Mouse (Mus musculus): ENCODE results near the gene Kcnn4.

Gene Kcnn4

DNA sequence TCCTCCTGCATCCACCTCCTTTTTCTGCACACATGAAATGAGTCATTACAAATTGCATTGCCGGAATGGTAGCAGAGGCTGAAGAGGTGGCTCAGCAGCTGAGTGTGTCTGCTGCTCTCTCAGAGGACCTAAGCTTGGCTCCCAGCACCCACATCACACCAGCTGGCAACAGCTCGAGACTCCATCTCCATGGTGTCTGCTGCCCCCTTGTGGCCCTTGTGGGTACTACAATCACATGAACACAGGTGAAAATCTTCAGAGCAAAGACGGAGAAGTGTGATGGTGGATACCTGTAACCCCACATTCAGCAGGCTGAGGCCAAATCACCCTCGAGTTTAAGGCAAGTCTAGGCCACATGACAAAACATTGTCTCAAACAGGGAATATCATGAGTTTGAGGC, 12.2 kb upstream of the Kcnn4 start:
- no peak for TF ChIP-seq GATA4 (IDR thresholded peaks at IDR 0.05; ENCODE audit: insufficient replicate concordance, low read length)

- no peak for TF ChIP-seq GATA4 (IDR thresholded peaks at IDR 0.05; ENCODE audit: insufficient replicate concordance, low read length)
These were observed 10.8 kb upstream of the Kcnn4 start for GRCm38 (mm10) chr7:24359269-24359668.

- no peak for TF ChIP-seq GATA4 (IDR thresholded peaks at IDR 0.05; ENCODE audit: insufficient replicate concordance, low read length)
These were observed 9.1 kb upstream of the Kcnn4 start for GRCm38 (mm10) chr7:24361001-24361400.

DNA sequence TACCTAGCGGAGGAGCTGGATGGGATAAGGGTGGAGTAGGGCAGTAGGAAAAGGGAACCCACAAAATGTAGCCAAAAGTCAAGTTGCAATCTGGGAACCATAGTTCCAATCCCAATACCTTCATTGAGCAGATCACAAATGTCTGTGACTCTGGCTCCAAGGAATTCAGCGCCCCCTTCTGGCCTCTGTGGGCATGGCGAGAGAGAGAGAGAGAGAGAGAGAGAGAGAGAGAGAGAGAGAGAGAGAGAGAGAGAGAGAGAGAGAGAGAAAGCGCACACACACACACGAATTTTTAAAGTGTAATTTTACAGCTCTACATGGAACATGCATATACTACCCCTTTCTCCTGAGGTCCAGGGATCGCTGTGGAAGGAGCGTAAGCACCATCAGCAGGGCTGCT, 6.8 kb upstream of the Kcnn4 start:
- TF ChIP-seq GATA4 (IDR thresholded peaks at IDR 0.05; ENCODE audit: insufficient replicate concordance, low read length): no peak

- no peak for TF ChIP-seq GATA4 (IDR thresholded peaks at IDR 0.05; ENCODE audit: insufficient replicate concordance, low read length)
These were observed 5.2 kb upstream of the Kcnn4 start for GRCm38 (mm10) chr7:24364827-24365226.

DNA sequence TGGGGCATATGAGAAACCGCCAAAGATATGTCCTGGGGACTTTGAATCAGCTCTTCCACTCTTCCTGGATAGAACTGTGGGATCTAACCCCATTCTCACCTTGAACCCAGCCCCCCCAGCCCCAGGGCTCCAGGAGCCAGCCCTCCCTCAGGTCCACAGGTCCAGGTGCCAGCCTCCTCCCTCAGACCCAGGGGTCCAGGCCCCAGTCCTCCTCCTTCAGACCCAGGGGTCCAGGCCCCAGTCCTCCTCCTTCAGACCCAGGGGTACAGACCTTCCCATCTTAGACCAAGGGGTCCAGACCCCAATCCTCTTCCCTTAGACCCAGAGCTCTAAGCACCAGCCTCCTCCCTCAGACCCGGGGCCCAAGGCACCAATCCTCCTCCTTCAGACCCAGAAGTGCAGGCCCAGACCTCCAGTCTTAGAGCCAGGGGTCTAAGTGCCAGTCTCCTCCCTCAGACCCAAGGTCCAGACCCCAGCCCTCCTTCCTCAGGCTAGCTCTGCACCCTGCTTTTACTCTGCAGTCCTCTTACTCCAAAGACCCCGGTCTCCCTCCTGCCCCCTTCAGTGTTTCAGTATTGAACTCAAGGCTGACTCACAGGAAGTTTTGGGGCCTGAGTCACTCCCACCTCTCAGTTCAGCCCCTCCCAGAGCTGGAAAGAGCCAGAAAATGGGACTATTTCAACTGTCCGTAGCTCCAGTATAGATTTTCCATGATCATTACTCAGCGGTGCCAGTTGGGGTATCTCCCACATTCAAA, 4.6 kb upstream of the Kcnn4 start:
- no peak for TF ChIP-seq GATA4 (IDR thresholded peaks at IDR 0.05; ENCODE audit: insufficient replicate concordance, low read length)

GRCm38 (mm10) chr7:24366716-24367632, 3.1 kb upstream of the Kcnn4 start:
- TF ChIP-seq GATA4 (IDR thresholded peaks at IDR 0.05; ENCODE audit: insufficient replicate concordance, low read length): no peak

DNA sequence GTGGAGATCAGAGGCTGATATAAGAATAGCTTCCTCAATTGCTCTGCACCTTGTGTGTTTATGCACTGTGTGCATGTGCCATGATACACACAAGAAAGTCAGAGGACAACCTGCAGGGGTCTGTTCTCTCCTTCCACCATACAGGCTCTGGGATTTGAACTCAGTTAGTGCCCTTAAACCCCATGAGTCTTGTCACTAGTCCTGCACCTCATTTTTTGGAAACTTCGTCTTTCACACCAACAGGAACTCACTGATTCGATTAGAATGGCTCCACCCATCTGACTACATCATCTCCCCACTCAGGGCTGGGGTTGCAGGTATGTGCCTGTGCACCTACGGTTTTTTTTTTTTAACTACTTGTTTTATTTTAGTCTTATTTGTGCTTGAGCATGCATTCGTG, 1.8 kb upstream of the Kcnn4 start:
- no peak for TF ChIP-seq GATA4 (IDR thresholded peaks at IDR 0.05; ENCODE audit: insufficient replicate concordance, low read length)

DNA sequence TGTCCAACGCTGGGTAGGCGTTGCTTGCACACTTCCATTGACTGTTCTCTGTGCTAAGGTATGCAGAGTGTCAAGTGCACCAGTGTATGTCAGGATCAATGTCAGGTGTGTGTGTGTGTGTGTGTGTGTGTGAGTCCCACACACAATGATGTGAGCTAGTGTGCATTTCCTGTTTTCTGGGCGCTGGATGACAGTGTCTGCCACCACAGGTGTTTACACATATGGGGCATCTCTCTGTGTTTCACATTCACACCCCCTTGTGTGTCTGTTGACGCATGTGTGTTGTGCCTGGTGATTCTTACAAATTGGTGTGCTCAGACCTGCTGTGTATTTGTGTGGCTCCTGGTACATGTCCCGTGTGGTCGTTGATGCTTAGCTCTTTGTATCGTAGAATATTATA, 1.1 kb upstream of the Kcnn4 start:
- no peak for TF ChIP-seq GATA4 (IDR thresholded peaks at IDR 0.05; ENCODE audit: insufficient replicate concordance, low read length)

DNA sequence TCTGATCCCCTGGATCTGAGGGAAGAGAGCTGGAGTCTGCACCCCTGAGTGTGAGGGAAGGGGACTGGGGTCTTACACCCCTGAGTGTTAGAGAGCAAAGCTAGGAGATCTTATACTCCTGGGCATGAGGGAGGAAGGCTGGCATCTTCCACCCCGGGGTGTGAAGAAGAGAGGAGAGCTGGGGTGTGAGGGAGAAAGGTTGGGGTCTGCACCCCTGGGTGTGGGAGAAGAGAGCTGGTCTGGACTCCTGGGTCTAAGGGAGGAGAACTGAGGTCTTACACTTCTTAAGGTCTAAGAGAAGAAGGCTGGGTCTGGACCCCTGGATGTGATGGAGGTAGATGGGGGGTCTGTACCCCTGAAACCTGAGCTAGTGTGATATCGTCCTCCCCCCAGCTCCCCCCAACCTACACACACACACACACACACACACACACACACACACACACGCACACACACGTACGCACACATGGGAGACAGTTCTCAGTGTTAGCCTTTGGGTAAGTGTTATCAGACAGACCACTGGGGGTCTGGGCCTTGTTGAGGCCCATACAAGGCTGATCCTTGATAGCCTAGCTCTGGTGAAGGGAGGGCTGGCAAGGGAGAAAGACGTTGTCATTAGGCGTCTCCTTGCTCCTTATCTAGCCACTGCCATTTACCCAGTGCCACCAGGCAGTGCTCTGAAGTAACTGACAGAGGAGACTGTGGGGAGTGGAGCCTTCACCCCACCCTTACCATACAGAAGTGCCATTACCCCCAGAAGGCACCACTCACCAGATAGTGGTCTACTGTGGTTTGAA, 1.1 kb downstream of the Kcnn4 start:
- no peak for TF ChIP-seq GATA4 (IDR thresholded peaks at IDR 0.05; ENCODE audit: insufficient replicate concordance, low read length)

- no peak for TF ChIP-seq GATA4 (IDR thresholded peaks at IDR 0.05; ENCODE audit: insufficient replicate concordance, low read length)
These were observed 1.7 kb downstream of the Kcnn4 start for GRCm38 (mm10) chr7:24371809-24372145.

DNA sequence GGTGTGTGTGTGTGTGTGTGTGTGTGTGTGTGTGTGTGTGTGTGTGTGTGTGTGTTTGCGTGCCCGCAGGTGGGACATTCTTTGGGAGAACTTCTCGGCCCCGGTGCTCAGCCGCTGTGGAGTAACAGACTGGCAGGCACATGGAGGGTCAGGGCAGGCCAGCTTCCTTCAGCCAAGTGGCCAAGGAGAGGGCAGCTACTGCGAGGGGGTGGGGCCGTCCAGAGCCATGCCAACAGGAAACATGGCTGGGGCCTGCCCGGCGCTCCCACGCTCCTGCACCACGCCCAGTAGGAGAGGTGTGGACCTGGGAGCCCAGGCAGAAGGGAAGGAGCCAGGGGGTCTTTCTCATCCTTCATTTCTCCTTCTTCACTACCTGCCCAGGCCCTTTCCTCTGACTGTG, 2.2 kb downstream of the Kcnn4 start:
- no peak for TF ChIP-seq GATA4 (IDR thresholded peaks at IDR 0.05; ENCODE audit: insufficient replicate concordance, low read length)

DNA sequence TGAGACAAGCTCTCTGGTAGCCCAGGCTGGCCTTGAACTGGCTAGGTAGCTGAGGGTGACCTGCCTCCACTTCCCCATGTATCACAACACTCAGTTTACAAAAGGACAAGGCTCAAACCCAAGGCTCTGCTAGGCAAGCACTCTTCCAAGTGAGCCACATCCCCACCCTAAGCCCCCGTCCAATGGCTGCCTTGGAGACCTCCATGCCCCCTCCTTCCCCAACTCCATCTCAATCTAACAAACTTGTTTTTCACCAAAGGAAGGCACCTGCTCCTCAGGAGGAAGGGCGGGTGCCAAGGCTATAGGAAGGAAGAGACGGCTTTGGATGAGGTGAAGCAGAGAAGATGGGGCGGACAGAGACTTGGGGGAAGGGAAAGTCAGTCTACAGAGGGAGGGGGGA, 2.7 kb downstream of the Kcnn4 start:
- no peak for TF ChIP-seq GATA4 (IDR thresholded peaks at IDR 0.05; ENCODE audit: insufficient replicate concordance, low read length)

GRCm38 (mm10) chr7:24373538-24374379, 3.7 kb downstream of the Kcnn4 start:
- no peak for TF ChIP-seq GATA4 (IDR thresholded peaks at IDR 0.05; ENCODE audit: insufficient replicate concordance, low read length)

GRCm38 (mm10) chr7:24376456-24376855, 6.4 kb downstream of the Kcnn4 start:
- TF ChIP-seq GATA4 (IDR thresholded peaks at IDR 0.05; ENCODE audit: insufficient replicate concordance, low read length): no peak
